In the genomic region with DNA sequence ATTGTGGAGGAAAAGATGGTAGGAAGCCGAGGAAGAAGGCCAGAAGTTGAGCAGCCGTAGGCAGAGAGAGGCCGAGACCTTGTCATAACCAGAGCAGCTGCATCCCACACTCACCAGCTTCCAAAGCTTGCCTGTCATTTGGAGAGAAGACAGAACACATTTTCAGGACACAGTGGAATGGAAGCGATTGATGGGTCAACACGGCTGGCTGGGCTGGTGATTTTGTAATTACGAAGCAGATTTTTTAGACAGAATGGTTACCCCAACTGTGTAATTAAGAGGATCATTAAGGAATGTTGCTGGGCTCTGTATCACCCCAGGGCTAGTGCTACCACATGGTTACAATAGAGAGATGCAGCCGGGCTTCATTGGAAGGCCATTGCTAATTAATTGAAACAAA, we compare ENCODE assay signal across 12 mouse cellular contexts.
"Had no signal": no experiment of that assay in that cellular context is flagged by ENCODE, and none has a peak within 500 bp of the region (broad histone marks: within the 10 kb centered on the region; RNA-seq: fewer than 3 reads in every experiment).

No protein-coding gene starts in this region.

- DNase-seq: kidney, adult 11 months; kidney, adult 8-10 months; kidney, postnatal 14 days; kidney, postnatal 4 days; liver, postnatal 0 days; lung, embryonic 14.5 days; right cerebral cortex, adult 18-20 months; right cerebral cortex, postnatal 14 days; right cerebral cortex, postnatal 4 days; thymus, adult 2 months; thymus, postnatal 14 days; thymus, postnatal 4 days had no signal
